Mouse (Mus musculus) forebrain, embryonic 10.5 days (tissue): ENCODE results near the gene Dlgap1. TPM values are rescaled to one million over a fixed set of nuclear protein-coding genes. Genes with fewer than 3 reads are reported as not detected.

Experiments used
- DNase-seq: peaks from one replicate; pipeline ENCODE4 v3.0.0-alpha.2; 2017; ENCODE audit warnings: low spot score; ENCODE audit errors: extremely low spot score
- H3K27ac ChIP-seq: fragments of 300-500 bp; sonication (generic); 2 replicates; pipeline ENCODE4 v1.5.1; 2016; ENCODE audit warnings: mild to moderate bottlenecking
- H3K27me3 ChIP-seq: fragments of 300-500 bp; sonication (generic); 2 replicates; pipeline ENCODE4 v1.6.1; 2016; ENCODE audit warnings: mild to moderate bottlenecking; ENCODE audit not compliant: poor library complexity, severe bottlenecking
- H3K36me3 ChIP-seq: fragments of 300-500 bp; sonication (generic); replicated peaks from 2 replicates; pipeline ENCODE4 v1.6.1; 2016; ENCODE audit warnings: mild to moderate bottlenecking, moderate library complexity
- H3K4me1 ChIP-seq: fragments of 300-500 bp; sonication (generic); 2 replicates; pipeline ENCODE4 v1.6.1; 2016
- H3K4me3 ChIP-seq: fragments of 300-500 bp; sonication (generic); 2 replicates; pipeline ENCODE4 v1.5.1; 2016; ENCODE audit warnings: mild to moderate bottlenecking, moderate library complexity
- H3K9me3 ChIP-seq: fragments of 300-500 bp; sonication (generic); 2 replicates; pipeline ENCODE4 v1.6.1; 2016; ENCODE audit warnings: mild to moderate bottlenecking, moderate library complexity
- WGBS: fragments of 180-500 bp; shearing (Covaris S2); methylation state at CpG from one replicate; pipeline ENCODE4 v1.1.7; 2016; 5-methylcytosine and 5-hydroxymethylcytosine counted together
- polyA plus RNA-seq: library from polyadenylated mRNA; unstranded; fragments of >200 nt; fragmentation: Nextera tagmentation; extraction: Ambion mirVana; gene quantifications from 2 replicates; pipeline ENCODE4 v1.2.1, GENCODE M21; 2016

Dlgap1 gene
- polyA plus RNA-seq, 1 experiment from 2014 or later, result 0.82 TPM

- Histone ChIP-seq H3K27ac (0 out of 2 replicates have a peak overlapping the region, but pooled peaks have one; percentile 20), H3K9me3 (no peaks in the 10 kb centered on the region), H3K4me1 (peaks cover 8% of the 10 kb centered on the region), H3K4me3 (no peak overlapping the region), H3K36me3 (no peaks in the 10 kb centered on the region), H3K27me3 (no peaks in the 10 kb centered on the region)
- 81% methylated on average over 22 of the region's 22 CpGs for WGBS
- no peak for DNase-seq
Observed at GRCm38 (mm10) chr17:70308364-70309231, 339.7 kb downstream of the Dlgap1 start.

- Histone ChIP-seq H3K4me1 (no peaks in the 10 kb centered on the region), H3K27me3 (no peaks in the 10 kb centered on the region), H3K36me3 (no peaks in the 10 kb centered on the region), H3K9me3 (no peaks in the 10 kb centered on the region), H3K27ac (no peak overlapping the region), H3K4me3 (no peak overlapping the region)
- 92% methylated on average over 5 of the region's 5 CpGs for WGBS
- DNase-seq, result no peak
Observed at GRCm38 (mm10) chr17:70316327-70316726, 347.5 kb downstream of the Dlgap1 start.

DNA sequence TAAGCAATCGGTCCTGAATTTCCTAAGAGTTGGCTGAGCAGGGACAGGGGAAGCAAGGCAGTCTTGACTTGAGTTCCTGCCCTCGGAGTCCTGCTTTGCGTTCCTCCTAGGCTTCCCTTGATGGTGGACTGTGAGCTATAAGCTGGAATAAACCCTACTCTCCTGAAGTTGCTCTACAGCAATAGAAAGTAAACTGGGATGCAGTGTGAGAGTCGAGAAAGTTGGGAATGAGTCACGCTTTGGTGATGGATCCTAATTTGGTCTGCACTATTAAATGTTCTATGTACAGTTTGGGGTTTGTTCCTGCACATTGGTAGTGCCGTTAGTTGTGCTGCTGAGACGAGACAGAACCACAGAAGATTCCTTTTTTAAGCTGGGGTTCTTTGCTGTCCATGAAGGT, 348.9 kb downstream of the Dlgap1 start:
- WGBS, result 92% methylated on average over 7 of the region's 7 CpGs
- Histone ChIP-seq H3K36me3 (no peaks in the 10 kb centered on the region), H3K9me3 (no peaks in the 10 kb centered on the region), H3K4me1 (no peaks in the 10 kb centered on the region), H3K27ac (no peak overlapping the region), H3K27me3 (no peaks in the 10 kb centered on the region), H3K4me3 (no peak overlapping the region)
- DNase-seq, result no peak

- H3K27me3 ChIP-seq, result no peaks in the 10 kb centered on the region
- no peaks in the 10 kb centered on the region for H3K9me3 ChIP-seq
- H3K36me3 ChIP-seq, result no peaks in the 10 kb centered on the region
- 94% methylated on average over 6 of the region's 6 CpGs for WGBS
- no peaks in the 10 kb centered on the region for H3K4me1 ChIP-seq
- no peak overlapping the region for H3K27ac ChIP-seq
- DNase-seq, result no peak
- H3K4me3 ChIP-seq, result no peak overlapping the region
Observed at GRCm38 (mm10) chr17:70321976-70322375, 353.1 kb downstream of the Dlgap1 start.

DNA sequence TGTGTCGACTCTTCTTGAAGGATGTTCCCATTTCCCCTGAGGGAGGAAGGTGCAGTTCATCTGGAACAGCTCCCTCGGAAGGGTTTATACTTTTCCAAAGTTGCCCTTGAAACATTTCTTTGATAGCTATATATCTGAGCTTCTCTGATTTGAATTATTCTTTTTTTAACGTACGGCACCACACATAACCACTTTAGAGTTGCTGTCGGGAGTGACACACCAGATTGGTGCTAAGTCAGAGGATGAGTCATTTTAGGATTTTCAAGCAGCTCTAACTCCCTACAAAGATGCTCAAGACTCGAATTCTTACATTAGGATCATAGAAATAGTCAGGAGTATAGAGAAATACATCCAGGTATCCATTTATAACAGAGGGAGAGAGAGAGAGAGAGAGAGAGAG, 364.6 kb downstream of the Dlgap1 start:
- 0 out of 2 replicates have a peak, but pooled peaks cover 4% of the 10 kb centered on the region for H3K4me1 ChIP-seq
- WGBS, result 86% methylated on average over 6 of the region's 6 CpGs
- DNase-seq, result no peak
- H3K36me3 ChIP-seq, result no peaks in the 10 kb centered on the region
- no peak overlapping the region for H3K4me3 ChIP-seq
- H3K9me3 ChIP-seq, result no peaks in the 10 kb centered on the region
- H3K27me3 ChIP-seq, result no peaks in the 10 kb centered on the region
- H3K27ac ChIP-seq, result no peak overlapping the region

DNA sequence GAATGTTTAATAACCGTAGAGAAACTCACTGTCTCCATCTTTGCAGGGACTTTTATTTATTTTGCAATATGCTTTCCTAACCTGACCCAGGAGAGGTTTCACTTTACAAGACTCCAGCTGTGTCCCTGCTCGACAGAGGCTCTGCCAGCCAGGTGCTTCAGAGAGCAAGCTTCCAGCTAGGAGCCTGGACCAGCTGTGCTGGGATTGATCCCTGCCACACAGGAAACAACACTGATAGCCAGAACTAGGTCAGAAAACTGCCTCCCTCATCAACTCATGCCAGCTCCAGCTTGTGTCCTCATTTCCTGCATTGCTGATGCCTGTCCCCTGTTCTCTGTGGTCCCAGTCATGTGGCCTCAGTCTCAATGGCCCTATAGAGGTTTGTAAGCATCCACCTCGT, 365.3 kb downstream of the Dlgap1 start:
- 60% methylated on average over 3 of the region's 3 CpGs for WGBS
- Histone ChIP-seq H3K27ac (no peak overlapping the region), H3K27me3 (no peaks in the 10 kb centered on the region), H3K4me1 (0 out of 2 replicates have a peak, but pooled peaks cover 4% of the 10 kb centered on the region), H3K9me3 (no peaks in the 10 kb centered on the region), H3K4me3 (no peak overlapping the region), H3K36me3 (no peaks in the 10 kb centered on the region)
- DNase-seq, result no peak

GRCm38 (mm10) chr17:70339821-70340220, 370.9 kb downstream of the Dlgap1 start:
- Histone ChIP-seq H3K4me3 (no peak overlapping the region), H3K9me3 (no peaks in the 10 kb centered on the region), H3K27ac (no peak overlapping the region), H3K27me3 (no peaks in the 10 kb centered on the region), H3K36me3 (no peaks in the 10 kb centered on the region), H3K4me1 (peaks cover 6% of the 10 kb centered on the region; the same call in 1 of the 2 replicates)
- DNase-seq, result no peak
- 93% methylated on average over 7 of the region's 7 CpGs for WGBS

GRCm38 (mm10) chr17:70341230-70341629, 372.4 kb downstream of the Dlgap1 start:
- DNase-seq, result no peak
- Histone ChIP-seq H3K4me3 (no peak overlapping the region), H3K27me3 (no peaks in the 10 kb centered on the region)

DNA sequence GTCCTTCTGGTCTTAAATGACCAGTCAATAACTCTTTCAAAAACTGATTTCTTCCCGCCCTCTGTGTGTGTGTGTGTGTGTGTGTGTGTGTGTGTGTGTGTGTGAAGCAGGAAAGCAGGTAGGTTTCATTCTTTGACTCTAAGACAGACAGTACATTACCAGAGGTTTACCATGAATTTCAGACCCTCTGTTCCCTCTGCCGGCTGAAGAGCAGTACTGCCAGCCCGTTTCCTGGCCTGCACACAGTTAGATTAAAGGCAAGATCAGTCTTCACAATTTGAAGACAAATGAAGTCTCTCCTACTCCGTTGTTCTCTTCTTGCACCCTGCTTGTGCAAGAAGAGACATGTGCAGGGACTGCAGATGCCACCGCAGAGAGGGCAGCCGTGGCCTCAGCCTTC, 373.0 kb downstream of the Dlgap1 start:
- DNase-seq, result no peak
- Histone ChIP-seq H3K27me3 (no peaks in the 10 kb centered on the region), H3K9me3 (no peaks in the 10 kb centered on the region), H3K4me1 (peaks cover 6% of the 10 kb centered on the region; the same call in 1 of the 2 replicates), H3K36me3 (no peaks in the 10 kb centered on the region), H3K27ac (no peak overlapping the region), H3K4me3 (no peak overlapping the region)
- 75% methylated on average over 6 of the region's 6 CpGs for WGBS

More at GRCm38 (mm10) chr17:70341230-70341629, 372.4 kb downstream of the Dlgap1 start:
- Histone ChIP-seq H3K27ac (no peak overlapping the region), H3K36me3 (no peaks in the 10 kb centered on the region), H3K4me1 (peaks cover 6% of the 10 kb centered on the region; the same call in 1 of the 2 replicates), H3K9me3 (no peaks in the 10 kb centered on the region)
- WGBS, result 73% methylated on average over 8 of the region's 8 CpGs

- H3K4me1 ChIP-seq, result no peaks in the 10 kb centered on the region
- no peak overlapping the region for H3K27ac ChIP-seq
- no peaks in the 10 kb centered on the region for H3K36me3 ChIP-seq
- no peak overlapping the region for H3K4me3 ChIP-seq
- no peaks in the 10 kb centered on the region for H3K27me3 ChIP-seq
- no peak for DNase-seq
- no peaks in the 10 kb centered on the region for H3K9me3 ChIP-seq
- WGBS, result 85% methylated on average over 4 of the region's 4 CpGs
Observed at GRCm38 (mm10) chr17:70347403-70347802, 378.5 kb downstream of the Dlgap1 start.

DNA sequence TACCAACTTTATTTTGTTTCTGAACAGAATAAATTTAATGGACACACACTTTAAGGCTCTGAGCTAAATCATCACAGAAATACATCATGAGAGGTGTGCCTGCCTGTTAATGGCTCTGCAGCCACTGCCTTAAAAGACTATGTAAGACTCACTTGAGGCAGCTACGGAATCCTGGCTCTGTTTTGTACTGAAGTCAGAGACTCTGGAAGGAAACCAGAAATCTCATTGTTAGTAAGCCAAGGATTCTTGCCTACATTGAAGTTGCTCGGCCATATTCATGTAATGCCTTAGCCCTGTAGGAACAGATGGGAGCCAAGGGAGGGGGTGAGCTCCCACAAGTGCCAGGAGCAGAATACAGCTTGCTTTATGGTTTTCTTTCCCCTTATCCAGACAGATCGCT, 394.7 kb downstream of the Dlgap1 start:
- 84% methylated on average over 3 of the region's 3 CpGs for WGBS
- no peak for DNase-seq
- no peak overlapping the region for H3K27ac ChIP-seq

DNA sequence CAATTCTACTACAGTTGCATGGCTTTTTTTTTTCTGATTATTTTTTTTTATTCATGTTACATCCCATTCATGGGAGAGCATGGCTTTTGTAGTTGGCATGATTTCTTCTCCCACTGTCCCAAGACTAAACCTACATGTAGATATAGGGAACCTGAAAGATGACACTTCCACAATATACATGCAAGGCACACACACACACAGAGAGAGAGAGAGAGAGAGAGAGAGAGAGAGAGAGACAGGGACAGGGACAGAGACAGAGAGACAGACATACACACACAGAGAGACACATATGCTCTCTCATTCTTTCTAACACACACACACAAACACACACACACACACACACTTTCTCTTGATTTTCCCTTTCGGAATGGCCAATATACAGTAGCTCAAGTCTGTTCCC, 395.1 kb downstream of the Dlgap1 start:
- no peak for DNase-seq
- H3K4me1 ChIP-seq, result no peaks in the 10 kb centered on the region
- H3K9me3 ChIP-seq, result no peaks in the 10 kb centered on the region
- WGBS, result 83% methylated on average over 1 of the region's 1 CpGs
- no peaks in the 10 kb centered on the region for H3K27me3 ChIP-seq
- H3K27ac ChIP-seq, result no peak overlapping the region
- no peak overlapping the region for H3K4me3 ChIP-seq
- H3K36me3 ChIP-seq, result no peaks in the 10 kb centered on the region

More for the DNA sequence above, 394.7 kb downstream of the Dlgap1 start:
- no peak overlapping the region for H3K4me3 ChIP-seq
- H3K9me3 ChIP-seq, result no peaks in the 10 kb centered on the region
- H3K36me3 ChIP-seq, result no peaks in the 10 kb centered on the region
- H3K27me3 ChIP-seq, result no peaks in the 10 kb centered on the region
- H3K4me1 ChIP-seq, result no peaks in the 10 kb centered on the region

DNA sequence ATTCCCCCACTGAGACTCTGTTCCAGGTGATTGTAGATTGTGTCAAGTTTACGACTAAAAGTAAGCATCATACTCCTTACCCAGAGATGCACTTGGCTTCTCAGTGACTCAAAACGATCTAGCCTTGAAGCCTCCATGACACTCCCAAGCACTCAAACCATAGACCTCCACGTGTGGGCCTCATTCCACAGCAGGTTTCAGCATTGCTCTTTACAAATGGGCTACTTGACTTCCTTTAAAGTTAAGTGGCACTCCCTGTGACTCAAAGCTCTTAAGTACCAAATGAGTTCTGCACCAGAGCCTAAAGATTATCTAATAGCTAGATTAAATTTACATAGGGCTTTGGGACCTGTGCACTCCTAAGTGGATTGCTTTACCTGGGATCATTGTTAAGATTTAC, 400.3 kb downstream of the Dlgap1 start:
- H3K9me3 ChIP-seq, result no peaks in the 10 kb centered on the region
- no peaks in the 10 kb centered on the region for H3K27me3 ChIP-seq
- H3K4me3 ChIP-seq, result no peak overlapping the region
- no peaks in the 10 kb centered on the region for H3K4me1 ChIP-seq
- 81% methylated on average over 3 of the region's 3 CpGs for WGBS
- no peaks in the 10 kb centered on the region for H3K36me3 ChIP-seq
- H3K27ac ChIP-seq, result no peak overlapping the region
- DNase-seq, result no peak
